Mouse (Mus musculus): ENCODE data around the gene Olig2. TPM values are rescaled to one million over a fixed set of nuclear protein-coding genes. Genes with fewer than 3 reads are reported as not detected.

Gene Olig2
- total and polyA plus RNA-seq, 3 experiments: not detected

- Histone ChIP-seq H3K79me2 (replicated peaks; ENCODE audit: control insufficient read depth, extremely low read depth, insufficient read depth, poor library complexity, severe bottlenecking) (no peaks in the 10 kb centered on the region), H3K9ac (ENCODE audit: insufficient read depth, low read depth) (no peak overlapping the region), H3K36me3 (replicated peaks in 1 of 2; ENCODE audit: control insufficient read depth in 1 of 2, insufficient read depth in 1 of 2, low read length in 1 of 2) (no peaks in the 10 kb centered on the region), H3K4me3 (replicated peaks in 1 of 3; ENCODE audit: low read depth in 2 of 3, low read length in 2 of 3, poor library complexity in 1 of 3) (no peak overlapping the region), H3K27me3 (replicated peaks) (peaks cover 7% of the 10 kb centered on the region), H3K9me3 (replicated peaks; ENCODE audit: low read length) (peaks cover 5% of the 10 kb centered on the region), H3K27ac (ENCODE audit: insufficient read depth, low read depth) (no peak overlapping the region), H3K4me1 (ENCODE audit: control insufficient read depth in 1 of 2, insufficient read depth in 2 of 2) (peaks cover 13 to 17% of the 10 kb centered on the region in 2 experiments), H3K4me2 (ENCODE audit: insufficient read depth, low read depth, poor library complexity, severe bottlenecking) (no peak overlapping the region)
- dilution Hi-C loops (cut with MboI; ENCODE audit: extremely low pct_ligation_motif_present, extremely low pct_unique_long_range_greater_than_20kb, low sequenced_read_pairs) (no loop called here), in situ Hi-C loops (cut with MboI; ENCODE audit: low pct_ligation_motif_present, low pct_unique_long_range_greater_than_20kb, low sequenced_read_pairs) (no loop called here)
- DNase-seq (ENCODE audit: extremely low read depth): no peak
- TF ChIP-seq RCOR1 (conservative IDR thresholded peaks at IDR 0.05; ENCODE audit: low read depth, low read length) (no peak), USF1 (IDR thresholded peaks at IDR 0.05; ENCODE audit: low read depth, low read length) (no peak), MAX (IDR thresholded peaks at IDR 0.05; ENCODE audit: low read length) (no peak), TCF12 (IDR thresholded peaks at IDR 0.05; ENCODE audit: low read depth, low read length) (no peak), CHD2 (IDR thresholded peaks at IDR 0.05; ENCODE audit: low read length) (no peak), USF2 (conservative IDR thresholded peaks at IDR 0.05; ENCODE audit: low read depth, low read length) (no peak), SMC3 (IDR thresholded peaks at IDR 0.05; ENCODE audit: low read depth, low read length) (no peak), HCFC1 (IDR thresholded peaks at IDR 0.05; ENCODE audit: low read depth, low read length) (no peak), SIN3A (IDR thresholded peaks at IDR 0.05; ENCODE audit: low read length) (no peak), E2F4 (IDR thresholded peaks at IDR 0.05; ENCODE audit: insufficient replicate concordance, low read depth, low read length) (no peak), MAZ (IDR thresholded peaks at IDR 0.05; ENCODE audit: low read depth, low read length) (no peak), JUN (IDR thresholded peaks at IDR 0.05; ENCODE audit: insufficient read depth, low read depth, low read length) (no peak), ZC3H11A (IDR thresholded peaks at IDR 0.05; ENCODE audit: low read depth, low read length) (no peak), ZKSCAN1 (IDR thresholded peaks at IDR 0.05; ENCODE audit: borderline replicate concordance, low read depth, low read length) (no peak), MXI1 (IDR thresholded peaks at IDR 0.05; ENCODE audit: low read depth, low read length) (no peak), EP300 (IDR thresholded peaks at IDR 0.05; ENCODE audit: low read length) (no peak), RAD21 (IDR thresholded peaks at IDR 0.05; ENCODE audit: low read depth, low read length) (no peak), PAX5 (IDR thresholded peaks at IDR 0.05; ENCODE audit: low read length) (no peak), MYC (IDR thresholded peaks at IDR 0.05; ENCODE audit: low read depth, low read length) (no peak), CHD1 (IDR thresholded peaks at IDR 0.05; ENCODE audit: low read depth, low read length) (no peak)
Observed at GRCm38 (mm10) chr16:91191663-91192237, 33.5 kb upstream of the Olig2 start.

GRCm38 (mm10) chr16:91192672-91193354, 32.4 kb upstream of the Olig2 start:
- dilution Hi-C loops (cut with MboI; ENCODE audit: extremely low pct_ligation_motif_present, extremely low pct_unique_long_range_greater_than_20kb, low sequenced_read_pairs) (no loop called here), in situ Hi-C loops (cut with MboI; ENCODE audit: low pct_ligation_motif_present, low pct_unique_long_range_greater_than_20kb, low sequenced_read_pairs) (no loop called here)
- Histone ChIP-seq H3K27ac (ENCODE audit: insufficient read depth, low read depth) (no peak overlapping the region), H3K4me3 (replicated peaks in 1 of 3; ENCODE audit: low read depth in 2 of 3, low read length in 2 of 3, poor library complexity in 1 of 3) (no peak overlapping the region), H3K4me1 (ENCODE audit: control insufficient read depth in 1 of 2, insufficient read depth in 2 of 2) (peaks cover 13 to 17% of the 10 kb centered on the region in 2 experiments), H3K27me3 (replicated peaks) (peaks cover 9% of the 10 kb centered on the region), H3K9ac (ENCODE audit: insufficient read depth, low read depth) (no peak overlapping the region), H3K36me3 (replicated peaks in 1 of 2; ENCODE audit: control insufficient read depth in 1 of 2, insufficient read depth in 1 of 2, low read length in 1 of 2) (no peaks in the 10 kb centered on the region), H3K9me3 (replicated peaks; ENCODE audit: low read length) (peaks cover 12% of the 10 kb centered on the region), H3K79me2 (replicated peaks; ENCODE audit: control insufficient read depth, extremely low read depth, insufficient read depth, poor library complexity, severe bottlenecking) (no peaks in the 10 kb centered on the region), H3K4me2 (ENCODE audit: insufficient read depth, low read depth, poor library complexity, severe bottlenecking) (no peak overlapping the region)
- no peak for TF ChIP-seq NRF1 (IDR thresholded peaks at IDR 0.05; ENCODE audit: low read depth, low read length)
- TF ChIP-seq EP300 (IDR thresholded peaks at IDR 0.05; ENCODE audit: low read length): no peak
- TF ChIP-seq ZC3H11A (IDR thresholded peaks at IDR 0.05; ENCODE audit: low read depth, low read length): no peak
- TF ChIP-seq ETS1 (conservative IDR thresholded peaks at IDR 0.05; ENCODE audit: low read depth, low read length): no peak
- TF ChIP-seq UBTF (IDR thresholded peaks at IDR 0.05; ENCODE audit: low read depth, low read length): no peak
- no peak for TF ChIP-seq BHLHE40 (IDR thresholded peaks at IDR 0.05; ENCODE audit: low read depth, low read length)
- no peak for TF ChIP-seq SMC3 (IDR thresholded peaks at IDR 0.05; ENCODE audit: low read depth, low read length)
- TF ChIP-seq NELFE (IDR thresholded peaks at IDR 0.05; ENCODE audit: low read depth, low read length): no peak
- no peak for TF ChIP-seq PAX5 (IDR thresholded peaks at IDR 0.05; ENCODE audit: low read length)
- no peak for TF ChIP-seq ELF1 (IDR thresholded peaks at IDR 0.05; ENCODE audit: low read depth, low read length)
- no peak for DNase-seq (ENCODE audit: extremely low read depth)
